ENCODE assay signal across 18 mouse cellular contexts in the genomic region with DNA sequence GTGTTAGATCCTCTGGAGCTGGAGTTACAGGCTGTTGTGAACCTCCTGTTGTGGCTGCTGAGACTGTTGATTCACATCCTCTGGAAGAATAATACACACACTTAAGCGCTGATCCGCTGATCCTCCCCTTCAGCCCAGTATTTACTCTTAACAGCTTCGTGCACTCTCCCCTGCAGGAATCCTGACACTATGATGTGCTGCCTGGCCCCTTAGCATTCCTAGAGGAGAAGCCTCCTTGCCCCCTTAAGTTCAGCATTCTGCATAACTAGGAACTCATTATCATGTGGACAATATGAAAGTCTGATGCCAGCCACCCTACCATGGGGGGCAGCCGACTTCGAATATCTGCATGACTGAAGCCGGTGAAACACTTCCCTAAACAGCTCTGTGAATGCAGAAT. TPM values are rescaled to one million over a fixed set of nuclear protein-coding genes. Genes with fewer than 3 reads are reported as not detected.
A peak's percentile ranks its signal among the peaks of the same experiment; 100 is the strongest.
DNase-seq lines count a peak whose midpoint lies in the region; ATAC-seq and TF ChIP-seq lines count a peak whose summit lies in the region.
"Had no signal": no experiment of that assay in that cellular context is flagged by ENCODE, and none has a peak within 500 bp of the region (broad histone marks: within the 10 kb centered on the region; RNA-seq: fewer than 3 reads in every experiment).

No protein-coding gene starts in this region.

- no peaks in the 10 kb centered on the region for H3K9me3 ChIP-seq in midbrain, embryonic 13.5 days
- H3K9me3 ChIP-seq in midbrain, postnatal 0 days (ENCODE audit: low read length): no peaks in the 10 kb centered on the region
- H3K9me3 ChIP-seq: embryonic facial prominence, embryonic 10.5 days; forebrain, embryonic 13.5 days; heart, embryonic 15.5 days; hindbrain, embryonic 13.5 days had no signal

- H3K4me3 ChIP-seq in midbrain, embryonic 13.5 days (replicated peaks): no peak overlapping the region
- no peak overlapping the region for H3K4me3 ChIP-seq in midbrain, postnatal 0 days (ENCODE audit: low read depth, low read length)
- no peak overlapping the region for H3K4me3 ChIP-seq in myocyte
- H3K4me3 ChIP-seq: embryonic facial prominence, embryonic 10.5 days; forebrain, embryonic 13.5 days; heart, adult 2 months; heart, embryonic 15.5 days; hindbrain, embryonic 13.5 days had no signal

- H3K27ac ChIP-seq in midbrain, embryonic 13.5 days: no peak overlapping the region
- H3K27ac ChIP-seq in midbrain, postnatal 0 days (ENCODE audit: low read depth, low read length): no peak overlapping the region
- H3K27ac ChIP-seq: embryonic facial prominence, embryonic 10.5 days; forebrain, embryonic 13.5 days; heart, adult 2 months; heart, embryonic 15.5 days; hindbrain, embryonic 13.5 days had no signal

- TF ChIP-seq POLR2A in myocyte (IDR thresholded peaks at IDR 0.05; ENCODE audit: insufficient read length, low read depth): no peak

- H3K4me1 ChIP-seq in midbrain, embryonic 13.5 days (replicated peaks): peaks cover 6% of the 10 kb centered on the region
- H3K4me1 ChIP-seq in midbrain, postnatal 0 days (ENCODE audit: insufficient read depth, low read length): no peaks in the 10 kb centered on the region
- H3K4me1 ChIP-seq: embryonic facial prominence, embryonic 10.5 days; forebrain, embryonic 13.5 days; heart, embryonic 15.5 days had no signal

- 0 out of 2 replicates have a peak, but pooled peaks have one; percentile 20 for ATAC-seq in midbrain, embryonic 13.5 days
- ATAC-seq in midbrain, postnatal 0 days (ENCODE audit: low FRiP score): no peak
- ATAC-seq: forebrain, embryonic 13.5 days; forebrain, postnatal 0 days had no signal

- peak; percentile 12 for DNase-seq in embryo, embryonic 10.5 days (ENCODE audit: low spot score)
- DNase-seq in embryo, embryonic 9.5 days (ENCODE audit: extremely low spot score): no peak
- DNase-seq in midbrain, postnatal 0 days (ENCODE audit: low spot score): no peak
- no peak for DNase-seq in spleen, postnatal 14 days (ENCODE audit: low spot score in 2 of 2)
- no peak for DNase-seq in lung, postnatal 36 days
- DNase-seq: adrenal gland, adult 2 months; adrenal gland, postnatal 25 days; forebrain, postnatal 0 days; gastrocnemius, postnatal 14 days; heart, adult 2 months; heart, postnatal 14 days had no signal

- H3K27me3 ChIP-seq in midbrain, embryonic 13.5 days: no peaks in the 10 kb centered on the region
- no peaks in the 10 kb centered on the region for H3K27me3 ChIP-seq in midbrain, postnatal 0 days (ENCODE audit: insufficient read depth, low read length)
- H3K27me3 ChIP-seq in myocyte (ENCODE audit: control insufficient read depth, insufficient read depth, insufficient read length): no peaks in the 10 kb centered on the region
- H3K27me3 ChIP-seq: forebrain, embryonic 13.5 days; heart, embryonic 15.5 days; hindbrain, embryonic 13.5 days had no signal

- H3K9ac ChIP-seq in midbrain, embryonic 13.5 days (replicated peaks): no peak overlapping the region
- no peak overlapping the region for H3K9ac ChIP-seq in midbrain, postnatal 0 days (replicated peaks; ENCODE audit: low read length, poor library complexity, severe bottlenecking)
- H3K9ac ChIP-seq: forebrain, embryonic 13.5 days; forebrain, postnatal 0 days; heart, embryonic 15.5 days; hindbrain, embryonic 13.5 days had no signal

- no peaks in the 10 kb centered on the region for H3K79me2 ChIP-seq in myocyte (ENCODE audit: control insufficient read depth, insufficient read depth)

- H3K4me2 ChIP-seq in midbrain, embryonic 13.5 days (replicated peaks): no peak overlapping the region
- H3K4me2 ChIP-seq in midbrain, postnatal 0 days (ENCODE audit: low read depth, low read length, poor library complexity, severe bottlenecking): no peak overlapping the region
- peak overlapping the region; percentile 41 for H3K4me2 ChIP-seq in myocyte (ENCODE audit: low read depth)
- H3K4me2 ChIP-seq: forebrain, embryonic 13.5 days; heart, embryonic 11.5 days; heart, embryonic 15.5 days; hindbrain, embryonic 13.5 days had no signal

- H3ac ChIP-seq in myocyte (ENCODE audit: control insufficient read depth, insufficient read length): no peak overlapping the region

- 8% methylated on average over 6 of the region's 6 CpGs for WGBS in midbrain, embryonic 13.5 days
- 9% methylated on average over 6 of the region's 6 CpGs for WGBS in midbrain, postnatal 0 days

- H3K36me3 ChIP-seq in midbrain, embryonic 13.5 days: no peaks in the 10 kb centered on the region
- no peaks in the 10 kb centered on the region for H3K36me3 ChIP-seq in midbrain, postnatal 0 days (ENCODE audit: insufficient read depth, low read length)
- no peaks in the 10 kb centered on the region for H3K36me3 ChIP-seq in myocyte (ENCODE audit: control insufficient read depth, insufficient read depth)
- H3K36me3 ChIP-seq: embryonic facial prominence, embryonic 10.5 days; heart, embryonic 15.5 days; hindbrain, embryonic 13.5 days had no signal

- TF ChIP-seq CTCF in midbrain, postnatal 0 days (IDR thresholded peaks at IDR 0.05): no peak

TF ChIP-seq in myocyte, 11 proteins besides CTCF, POLR2A, EP300 and RAD21:
- no peak for TF ChIP-seq MAX (IDR thresholded peaks at IDR 0.05; ENCODE audit: low read depth)
- no peak for TF ChIP-seq USF1 (IDR thresholded peaks at IDR 0.05; ENCODE audit: low read depth)
- TF ChIP-seq MYOG (IDR thresholded peaks at IDR 0.05; ENCODE audit: control insufficient read depth in 1 of 3, insufficient read depth in 1 of 3, insufficient read length in 2 of 3, low read depth in 2 of 3): no peak
- no peak for TF ChIP-seq SRF (IDR thresholded peaks at IDR 0.05; ENCODE audit: control insufficient read depth, insufficient read length, low read depth)
- TF ChIP-seq POLR2AphosphoS2 (IDR thresholded peaks at IDR 0.05; ENCODE audit: insufficient read length, low read depth): no peak
- TF ChIP-seq REST (IDR thresholded peaks at IDR 0.05; ENCODE audit: insufficient read depth, insufficient read length): no peak
- no peak for TF ChIP-seq CEBPB (IDR thresholded peaks at IDR 0.05; ENCODE audit: insufficient read depth, poor library complexity, severe bottlenecking)
- TF ChIP-seq MYOD1 (IDR thresholded peaks at IDR 0.05; ENCODE audit: control insufficient read depth in 1 of 3, insufficient read length in 2 of 3, low read depth in 2 of 3): no peak
- TF ChIP-seq E2F4 (IDR thresholded peaks at IDR 0.05; ENCODE audit: insufficient read depth): no peak
- no peak for TF ChIP-seq TCF3 (IDR thresholded peaks at IDR 0.05; ENCODE audit: insufficient read length, low read depth)
- TF ChIP-seq TCF12 (IDR thresholded peaks at IDR 0.05; ENCODE audit: insufficient read depth, poor library complexity, severe bottlenecking): no peak

RNA-seq across cellular contexts. Expression of a gene that starts 18.4 kb away (rescaled TPM):
- polyA plus RNA-seq in midbrain, embryonic 13.5 days (2015; fragmentation: Nextera tagmentation; extraction: Ambion mirVana): 100 and 109 TPM in 2 replicates
- 159 and 180 TPM in 2 replicates for total RNA-seq in midbrain, postnatal 0 days (2014; rRNA removed)
- polyA plus RNA-seq in midbrain, postnatal 0 days (2015; fragmentation: Nextera tagmentation; extraction: Ambion mirVana): 161 and 184 TPM in 2 replicates
- 34.0 TPM for polyA plus RNA-seq in myocyte (2012; fragmentation: generic; extraction: Trizol)
